Mouse (Mus musculus): ENCODE measurements at regions not wholly inside any gene's neighbourhood (a gene's known extent, or its start where the extent isn't known, plus 50 kb on each side); places are given as distances from the start of the nearest gene placed in this dataset.
A peak's percentile ranks its signal among the peaks of the same experiment; 100 is the strongest.

- WGBS, result 83% methylated on average over 2 of the region's 2 CpGs
- DNase-seq (ENCODE audit: low spot score) (no peak), ATAC-seq (ENCODE audit: insufficient number of reproducible peaks, low FRiP score, low TSS enrichment, low read depth) (no peak)
- H3K36me3 ChIP-seq (ENCODE audit: control insufficient read depth, insufficient read depth, low read length), result no peaks in the 10 kb centered on the region
- no peaks in the 10 kb centered on the region for H3K9me3 ChIP-seq (ENCODE audit: control insufficient read depth, low read length)
- no peak overlapping the region for H3K4me3 ChIP-seq (ENCODE audit: low read depth, low read length)
- no peaks in the 10 kb centered on the region for H3K4me1 ChIP-seq (ENCODE audit: control insufficient read depth, insufficient read depth, low read length)
- H3K27me3 ChIP-seq (ENCODE audit: control insufficient read depth, insufficient read depth, low read length), result no peaks in the 10 kb centered on the region
- H3K4me2 ChIP-seq (ENCODE audit: low read depth, severe bottlenecking), result no peak overlapping the region
- no peak overlapping the region for H3K27ac ChIP-seq (replicated peaks; ENCODE audit: low read depth, low read length)
- H3K9ac ChIP-seq (ENCODE audit: low read length), result no peak overlapping the region
These were observed 327.5 kb upstream of the Gcfc2 start for GRCm38 (mm10) chr6:81595926-81596325.

DNA sequence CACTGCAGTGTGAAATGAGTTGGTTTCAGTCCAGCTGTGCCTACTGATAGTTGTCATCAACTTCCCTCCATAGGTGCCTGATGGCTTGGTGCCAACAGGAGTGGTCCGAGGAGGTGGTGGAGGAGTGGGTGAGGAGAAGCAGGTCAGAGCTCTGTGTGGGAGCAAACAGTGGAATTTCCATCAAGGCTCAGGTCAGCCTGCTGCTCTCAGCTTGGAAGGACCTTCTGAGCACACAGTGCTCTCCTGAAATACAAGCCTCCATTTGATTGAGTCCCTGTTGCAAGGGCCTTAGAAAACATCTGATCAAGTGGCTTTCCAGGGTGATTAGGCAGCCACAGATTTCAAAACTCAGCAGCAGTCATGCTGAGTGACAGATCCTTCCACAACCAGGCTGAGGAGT lies 314.8 kb upstream of the Gcfc2 start:
- 72% methylated on average over 1 of the region's 1 CpGs for WGBS
- DNase-seq (ENCODE audit: low spot score) (no peak), ATAC-seq (ENCODE audit: insufficient number of reproducible peaks, low FRiP score, low TSS enrichment, low read depth) (no peak)
- Histone ChIP-seq H3K27ac (replicated peaks; ENCODE audit: low read depth, low read length) (no peak overlapping the region), H3K9me3 (ENCODE audit: control insufficient read depth, low read length) (no peaks in the 10 kb centered on the region), H3K9ac (ENCODE audit: low read length) (no peak overlapping the region), H3K27me3 (ENCODE audit: control insufficient read depth, insufficient read depth, low read length) (no peaks in the 10 kb centered on the region), H3K36me3 (ENCODE audit: control insufficient read depth, insufficient read depth, low read length) (no peaks in the 10 kb centered on the region), H3K4me3 (ENCODE audit: low read depth, low read length) (no peak overlapping the region), H3K4me1 (ENCODE audit: control insufficient read depth, insufficient read depth, low read length) (no peaks in the 10 kb centered on the region), H3K4me2 (ENCODE audit: low read depth, severe bottlenecking) (no peak overlapping the region)

GRCm38 (mm10) chr6:81611980-81612379 lies 311.5 kb upstream of the Gcfc2 start:
- Histone ChIP-seq H3K9me3 (ENCODE audit: control insufficient read depth, low read length) (no peaks in the 10 kb centered on the region), H3K4me2 (ENCODE audit: low read depth, severe bottlenecking) (no peak overlapping the region), H3K4me3 (ENCODE audit: low read depth, low read length) (no peak overlapping the region), H3K27me3 (ENCODE audit: control insufficient read depth, insufficient read depth, low read length) (no peaks in the 10 kb centered on the region), H3K9ac (ENCODE audit: low read length) (no peak overlapping the region), H3K4me1 (ENCODE audit: control insufficient read depth, insufficient read depth, low read length) (no peaks in the 10 kb centered on the region), H3K36me3 (ENCODE audit: control insufficient read depth, insufficient read depth, low read length) (no peaks in the 10 kb centered on the region), H3K27ac (replicated peaks; ENCODE audit: low read depth, low read length) (no peak overlapping the region)
- ATAC-seq (ENCODE audit: insufficient number of reproducible peaks, low FRiP score, low TSS enrichment, low read depth), result no peak
- DNase-seq (ENCODE audit: low spot score), result no peak
- 91% methylated on average over 6 of the region's 6 CpGs for WGBS

- Histone ChIP-seq H3K4me2 (ENCODE audit: low read depth, severe bottlenecking) (no peak overlapping the region), H3K36me3 (ENCODE audit: control insufficient read depth, insufficient read depth, low read length) (no peaks in the 10 kb centered on the region), H3K27me3 (ENCODE audit: control insufficient read depth, insufficient read depth, low read length) (no peaks in the 10 kb centered on the region), H3K9ac (ENCODE audit: low read length) (no peak overlapping the region), H3K4me1 (ENCODE audit: control insufficient read depth, insufficient read depth, low read length) (no peaks in the 10 kb centered on the region), H3K9me3 (ENCODE audit: control insufficient read depth, low read length) (no peaks in the 10 kb centered on the region), H3K4me3 (ENCODE audit: low read depth, low read length) (no peak overlapping the region), H3K27ac (replicated peaks; ENCODE audit: low read depth, low read length) (no peak overlapping the region)
- WGBS, result 78% methylated on average over 2 of the region's 2 CpGs
- ATAC-seq (ENCODE audit: insufficient number of reproducible peaks, low FRiP score, low TSS enrichment, low read depth) (no peak), DNase-seq (ENCODE audit: low spot score) (no peak)
These were observed 305.5 kb upstream of the Gcfc2 start for GRCm38 (mm10) chr6:81618018-81618417.

- no peak overlapping the region for H3K27ac ChIP-seq (replicated peaks; ENCODE audit: low read depth, low read length)
- WGBS, result 87% methylated on average over 4 of the region's 4 CpGs
- H3K36me3 ChIP-seq (ENCODE audit: control insufficient read depth, insufficient read depth, low read length), result no peaks in the 10 kb centered on the region
- no peaks in the 10 kb centered on the region for H3K4me1 ChIP-seq (ENCODE audit: control insufficient read depth, insufficient read depth, low read length)
- H3K9me3 ChIP-seq (ENCODE audit: control insufficient read depth, low read length), result no peaks in the 10 kb centered on the region
- no peak overlapping the region for H3K4me3 ChIP-seq (ENCODE audit: low read depth, low read length)
- ATAC-seq (ENCODE audit: insufficient number of reproducible peaks, low FRiP score, low TSS enrichment, low read depth) (no peak), DNase-seq (ENCODE audit: low spot score) (no peak)
- no peak overlapping the region for H3K4me2 ChIP-seq (ENCODE audit: low read depth, severe bottlenecking)
- no peaks in the 10 kb centered on the region for H3K27me3 ChIP-seq (ENCODE audit: control insufficient read depth, insufficient read depth, low read length)
- no peak overlapping the region for H3K9ac ChIP-seq (ENCODE audit: low read length)
These were observed 302.4 kb upstream of the Gcfc2 start for GRCm38 (mm10) chr6:81621028-81621427.

DNA sequence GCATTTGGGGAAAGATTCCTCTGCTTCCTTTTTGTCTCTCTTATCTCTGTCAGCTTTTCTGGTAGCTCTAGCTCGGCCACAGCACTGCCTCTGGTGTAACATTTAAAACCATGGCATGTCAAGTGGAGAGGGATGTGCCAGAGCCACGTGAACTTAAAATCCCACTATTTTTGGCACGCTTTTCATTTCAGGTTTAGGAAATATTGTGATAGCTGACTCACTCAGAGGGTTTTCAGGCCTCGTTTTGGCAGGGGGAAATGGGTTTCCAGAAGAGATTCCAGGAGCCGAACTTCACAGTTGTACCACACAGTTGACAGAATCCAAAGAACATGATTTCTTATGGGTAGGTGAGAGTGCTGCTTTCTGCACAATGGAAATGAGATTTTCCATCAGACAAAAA lies 300.8 kb upstream of the Gcfc2 start:
- WGBS, result 86% methylated on average over 5 of the region's 5 CpGs
- no peak overlapping the region for H3K9ac ChIP-seq (ENCODE audit: low read length)
- H3K4me3 ChIP-seq (ENCODE audit: low read depth, low read length), result no peak overlapping the region
- ATAC-seq (ENCODE audit: insufficient number of reproducible peaks, low FRiP score, low TSS enrichment, low read depth) (no peak), DNase-seq (ENCODE audit: low spot score) (no peak)
- H3K36me3 ChIP-seq (ENCODE audit: control insufficient read depth, insufficient read depth, low read length), result no peaks in the 10 kb centered on the region
- H3K27ac ChIP-seq (replicated peaks; ENCODE audit: low read depth, low read length), result no peak overlapping the region
- H3K9me3 ChIP-seq (ENCODE audit: control insufficient read depth, low read length), result no peaks in the 10 kb centered on the region
- no peaks in the 10 kb centered on the region for H3K4me1 ChIP-seq (ENCODE audit: control insufficient read depth, insufficient read depth, low read length)
- H3K4me2 ChIP-seq (ENCODE audit: low read depth, severe bottlenecking), result no peak overlapping the region
- no peaks in the 10 kb centered on the region for H3K27me3 ChIP-seq (ENCODE audit: control insufficient read depth, insufficient read depth, low read length)

DNA sequence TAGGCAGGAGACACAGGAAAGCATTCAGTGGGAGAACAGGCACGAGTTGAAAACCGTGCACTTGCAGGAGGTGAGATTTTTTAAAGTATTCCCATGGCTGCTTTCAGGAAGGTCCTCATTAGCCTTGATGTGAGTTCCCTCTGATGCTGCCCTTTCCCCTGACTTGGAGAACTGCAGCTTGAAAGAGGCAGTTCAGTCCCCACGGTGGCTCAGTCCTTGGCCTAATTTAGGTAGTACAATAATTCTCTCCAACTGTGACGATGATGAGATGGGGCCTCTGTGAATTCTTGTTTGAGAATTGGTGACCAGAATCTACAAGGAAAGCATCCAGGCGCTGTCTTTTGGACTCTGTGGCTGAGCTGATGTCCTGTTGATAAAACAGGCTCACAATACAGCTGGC lies 298.5 kb upstream of the Gcfc2 start:
- Histone ChIP-seq H3K4me1 (ENCODE audit: control insufficient read depth, insufficient read depth, low read length) (no peaks in the 10 kb centered on the region), H3K27me3 (ENCODE audit: control insufficient read depth, insufficient read depth, low read length) (no peaks in the 10 kb centered on the region), H3K9ac (ENCODE audit: low read length) (no peak overlapping the region), H3K4me2 (ENCODE audit: low read depth, severe bottlenecking) (no peak overlapping the region), H3K27ac (replicated peaks; ENCODE audit: low read depth, low read length) (no peak overlapping the region), H3K36me3 (ENCODE audit: control insufficient read depth, insufficient read depth, low read length) (no peaks in the 10 kb centered on the region), H3K4me3 (ENCODE audit: low read depth, low read length) (no peak overlapping the region), H3K9me3 (ENCODE audit: control insufficient read depth, low read length) (no peaks in the 10 kb centered on the region)
- DNase-seq (ENCODE audit: low spot score) (no peak), ATAC-seq (ENCODE audit: insufficient number of reproducible peaks, low FRiP score, low TSS enrichment, low read depth) (no peak)
- 42% methylated on average over 5 of the region's 5 CpGs for WGBS

DNA sequence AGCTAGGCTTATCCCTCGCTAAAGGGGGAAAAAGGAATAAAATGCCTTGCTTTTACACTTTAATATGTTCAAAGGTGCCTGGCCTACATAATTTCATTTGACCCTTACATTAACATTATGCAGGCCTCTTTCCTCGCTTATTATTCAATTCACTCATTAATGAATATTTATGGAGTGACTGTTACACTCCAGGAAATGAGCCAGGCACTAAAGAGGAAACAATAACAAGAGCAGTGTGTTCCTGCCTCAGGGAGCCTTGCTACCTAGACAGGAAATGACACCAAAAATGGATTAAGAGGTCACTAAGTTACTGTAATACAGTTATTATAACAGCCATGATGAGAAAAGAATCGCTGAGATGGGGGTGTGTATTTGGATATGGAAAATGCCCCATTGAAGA lies 289.9 kb upstream of the Gcfc2 start:
- Histone ChIP-seq H3K36me3 (ENCODE audit: control insufficient read depth, insufficient read depth, low read length) (no peaks in the 10 kb centered on the region), H3K27me3 (ENCODE audit: control insufficient read depth, insufficient read depth, low read length) (no peaks in the 10 kb centered on the region), H3K4me1 (ENCODE audit: control insufficient read depth, insufficient read depth, low read length) (no peaks in the 10 kb centered on the region), H3K4me2 (ENCODE audit: low read depth, severe bottlenecking) (no peak overlapping the region), H3K9ac (ENCODE audit: low read length) (no peak overlapping the region), H3K9me3 (ENCODE audit: control insufficient read depth, low read length) (no peaks in the 10 kb centered on the region), H3K27ac (replicated peaks; ENCODE audit: low read depth, low read length) (no peak overlapping the region), H3K4me3 (ENCODE audit: low read depth, low read length) (no peak overlapping the region)
- no peak for DNase-seq (ENCODE audit: low spot score)
- 22% methylated on average over 3 of the region's 3 CpGs for WGBS
- 0 out of 2 replicates have a peak, but pooled peaks have one; percentile 51 for ATAC-seq (ENCODE audit: insufficient number of reproducible peaks, low FRiP score, low TSS enrichment, low read depth)

DNA sequence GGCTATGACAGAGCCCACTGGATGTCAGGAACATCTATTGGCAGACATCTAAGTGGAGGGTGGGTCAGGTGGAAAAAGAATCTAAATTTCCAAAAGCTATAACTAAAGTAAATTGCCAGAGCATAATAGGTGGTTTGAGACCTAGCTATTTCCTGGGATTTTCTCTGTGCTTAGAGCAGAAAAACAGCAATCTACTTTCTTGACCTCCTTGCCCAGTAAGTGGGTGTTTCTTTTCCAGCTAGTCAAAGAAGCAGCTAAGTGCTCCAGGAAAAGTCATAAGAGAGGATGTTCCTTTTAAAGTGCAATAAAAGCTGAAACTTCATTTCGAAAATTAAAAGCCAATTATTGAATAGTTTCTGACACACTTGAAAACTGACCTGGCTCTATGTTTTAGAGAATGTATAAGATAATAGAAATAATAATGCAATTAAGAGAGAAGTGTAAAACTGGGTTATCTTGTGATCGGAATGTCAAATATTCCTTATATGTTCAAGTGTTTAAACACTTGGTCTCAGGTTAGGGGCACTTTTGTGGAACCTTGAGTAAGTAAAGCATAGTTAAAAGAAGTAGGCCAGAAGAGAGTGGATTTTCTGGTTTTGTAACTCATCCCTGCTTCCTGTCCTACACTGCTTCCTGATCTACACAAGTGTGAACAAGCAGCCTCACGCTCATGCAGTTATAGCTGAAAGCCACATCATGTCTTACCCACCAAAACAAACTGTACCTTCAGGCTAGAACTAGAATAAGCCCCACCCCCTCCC lies 275.7 kb upstream of the Gcfc2 start:
- H3K27me3 ChIP-seq (ENCODE audit: control insufficient read depth, insufficient read depth, low read length), result no peaks in the 10 kb centered on the region
- no peak overlapping the region for H3K4me2 ChIP-seq (ENCODE audit: low read depth, severe bottlenecking)
- no peak overlapping the region for H3K9ac ChIP-seq (ENCODE audit: low read length)
- no peak overlapping the region for H3K4me3 ChIP-seq (ENCODE audit: low read depth, low read length)
- 83% methylated on average over 3 of the region's 3 CpGs for WGBS
- H3K4me1 ChIP-seq (ENCODE audit: control insufficient read depth, insufficient read depth, low read length), result no peaks in the 10 kb centered on the region
- no peak for ATAC-seq (ENCODE audit: insufficient number of reproducible peaks, low FRiP score, low TSS enrichment, low read depth)
- DNase-seq (ENCODE audit: low spot score), result no peak
- H3K36me3 ChIP-seq (ENCODE audit: control insufficient read depth, insufficient read depth, low read length), result no peaks in the 10 kb centered on the region
- no peaks in the 10 kb centered on the region for H3K9me3 ChIP-seq (ENCODE audit: control insufficient read depth, low read length)
- no peak overlapping the region for H3K27ac ChIP-seq (replicated peaks; ENCODE audit: low read depth, low read length)
